Mouse (Mus musculus) liver, embryonic 11.5 days (tissue): ENCODE data around the gene Manbal. TPM values are rescaled to one million over a fixed set of nuclear protein-coding genes. Genes with fewer than 3 reads are reported as not detected.

ENCODE experiments used
- ATAC-seq: fragments of 200-750 bp; cut with Nextera tagmentation; replicated peaks from 2 replicates; pipeline ENCODE4 v1.8.0; 2017; ENCODE audit warnings: moderate number of reproducible peaks, mild to moderate bottlenecking, moderate TSS enrichment, moderate library complexity; ENCODE audit not compliant: low FRiP score
- DNase-seq: peaks from one replicate; pipeline ENCODE4 v3.0.0-alpha.2; 2017; ENCODE audit warnings: low spot score
- H3K27ac ChIP-seq: fragments of 300-500 bp; sonication (generic); 2 replicates; pipeline ENCODE4 v1.5.1; 2014; ENCODE audit warnings: mild to moderate bottlenecking, low read depth, low read length, control low read depth
- H3K27me3 ChIP-seq: fragments of 300-500 bp; sonication (generic); replicated peaks from 2 replicates; pipeline ENCODE4 v1.6.1; 2014; ENCODE audit warnings: low read length, mixed read lengths; ENCODE audit not compliant: control insufficient read depth, insufficient read depth
- H3K36me3 ChIP-seq: fragments of 300-500 bp; sonication (generic); 2 replicates; pipeline ENCODE4 v1.6.1; 2014; ENCODE audit warnings: mild to moderate bottlenecking, low read length, moderate library complexity, mixed read lengths; ENCODE audit not compliant: control insufficient read depth, insufficient read depth
- H3K4me1 ChIP-seq: fragments of 300-500 bp; sonication (generic); replicated peaks from 2 replicates; pipeline ENCODE4 v1.6.1; 2014; ENCODE audit warnings: low read length, mixed read lengths; ENCODE audit not compliant: control insufficient read depth, insufficient read depth
- H3K4me2 ChIP-seq: fragments of 300-500 bp; sonication (generic); 2 replicates; pipeline ENCODE4 v1.6.1; 2014; ENCODE audit warnings: mild to moderate bottlenecking, control low read depth, moderate library complexity
- H3K4me3 ChIP-seq: fragments of 300-500 bp; sonication (generic); 2 replicates; pipeline ENCODE4 v1.5.1; 2014; ENCODE audit warnings: low read depth, low read length, control low read depth
- H3K9ac ChIP-seq: fragments of 300-500 bp; sonication (generic); 2 replicates; pipeline ENCODE4 v1.6.1; 2014; ENCODE audit warnings: low read depth, low read length, control low read depth
- H3K9me3 ChIP-seq: fragments of 300-500 bp; sonication (generic); 2 replicates; pipeline ENCODE4 v1.6.1; 2016; ENCODE audit warnings: low read length, inconsistent platforms, mixed read lengths; ENCODE audit not compliant: control insufficient read depth
- WGBS: fragments of 180-500 bp; shearing (Covaris S2); extraction: QIAGEN DNeasy Blood & Tissue Kit; methylation state at CpG from one replicate; pipeline ENCODE4 v1.1.7; 2014; 5-methylcytosine and 5-hydroxymethylcytosine counted together
- polyA plus RNA-seq: library from polyadenylated mRNA; unstranded; fragments of >200 nt; fragmentation: Nextera tagmentation; extraction: Ambion mirVana; gene quantifications from 2 replicates; pipeline ENCODE4 v1.2.1, GENCODE M21; 2014

The Manbal gene
- polyA plus RNA-seq, 1 experiment from 2014 or later = 23.0 TPM

DNA sequence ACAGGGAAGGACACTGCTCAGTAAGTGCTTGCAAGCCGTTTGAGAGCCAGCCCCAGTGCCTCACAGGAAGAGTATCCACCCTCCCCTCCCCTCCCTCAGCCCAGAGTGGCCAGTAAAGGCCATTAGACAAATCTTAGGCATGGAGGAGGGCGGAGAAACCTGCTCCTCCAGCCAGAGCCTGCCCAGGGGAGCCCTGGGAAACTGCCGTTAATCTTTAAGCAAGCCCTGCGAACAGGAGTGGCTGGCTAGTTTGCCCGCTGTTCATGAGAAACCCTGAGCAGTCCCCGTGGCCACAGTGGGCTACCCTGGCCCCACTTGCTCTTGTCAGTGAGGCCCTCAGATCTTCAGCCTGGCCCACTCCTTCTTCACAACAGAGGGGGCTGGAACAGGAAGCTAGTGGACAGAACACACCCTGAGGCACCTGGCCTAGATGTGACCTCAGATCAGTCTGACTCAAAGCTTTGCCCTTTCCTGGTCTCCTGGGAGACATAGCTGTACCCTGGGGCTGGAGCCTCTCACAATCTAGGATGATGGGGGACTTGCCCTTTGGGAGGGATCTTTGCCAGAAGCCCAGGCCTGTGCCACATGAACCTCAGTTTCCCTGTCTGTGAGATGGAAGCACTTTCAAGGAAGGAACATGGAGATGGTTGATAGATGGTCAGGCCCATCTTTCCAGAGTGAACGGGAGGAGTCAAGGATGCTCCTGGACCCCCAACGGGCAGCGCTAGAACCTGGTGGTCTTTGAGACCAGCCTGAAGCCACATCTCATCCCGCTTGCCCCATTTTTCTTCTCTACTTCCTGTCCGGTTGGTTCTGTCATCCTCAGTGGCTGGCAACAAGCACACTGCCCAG lies 55.7 kb downstream of the Manbal start:
- Histone ChIP-seq H3K4me3 (peak overlapping the region; percentile 71), H3K36me3 (no peaks in the 10 kb centered on the region), H3K4me1 (peaks cover 20% of the 10 kb centered on the region), H3K9ac (peak overlapping the region; percentile 84; the same call in 1 of the 2 replicates), H3K9me3 (no peaks in the 10 kb centered on the region), H3K27ac (peak overlapping the region; percentile 77), H3K4me2 (peak overlapping the region; percentile 81), H3K27me3 (peaks cover 17% of the 10 kb centered on the region)
- ATAC-seq (peak; percentile 28; the same call in 1 of the 2 replicates), DNase-seq (peak; percentile 56)
- WGBS = 47% methylated on average over 11 of the region's 11 CpGs

DNA sequence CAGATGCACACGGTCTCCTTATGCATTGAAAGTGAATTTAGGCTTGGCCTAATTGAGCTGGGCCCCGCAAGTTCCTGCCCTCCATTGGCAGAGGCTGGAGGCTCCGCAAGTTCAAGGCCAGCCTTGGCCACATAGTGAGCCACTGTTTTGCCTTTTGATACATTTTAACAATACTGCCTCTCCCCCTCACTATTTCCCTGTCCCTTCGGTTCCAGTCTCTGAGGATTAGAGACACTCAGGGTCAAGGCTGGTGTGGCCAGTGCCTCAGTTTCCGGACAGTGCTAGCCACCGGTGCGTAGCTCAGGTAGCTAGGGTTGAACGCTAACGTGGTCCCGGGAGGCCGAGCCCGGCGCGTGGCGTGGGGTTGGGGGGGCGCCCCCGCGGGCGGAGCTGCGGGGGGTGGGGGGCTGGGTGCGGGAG lies 56.3 kb downstream of the Manbal start:
- DNase-seq = no peak
- no peak for ATAC-seq
- Histone ChIP-seq H3K9me3 (no peaks in the 10 kb centered on the region), H3K4me3 (peak overlapping the region; percentile 71), H3K36me3 (no peaks in the 10 kb centered on the region), H3K27ac (peak overlapping the region; percentile 77; the same call in 1 of the 2 replicates), H3K4me1 (peaks cover 15% of the 10 kb centered on the region), H3K9ac (peak overlapping the region; percentile 84), H3K27me3 (peaks cover 16% of the 10 kb centered on the region), H3K4me2 (peak overlapping the region; percentile 81)
- 8% methylated on average over 20 of the region's 21 CpGs for WGBS

DNA sequence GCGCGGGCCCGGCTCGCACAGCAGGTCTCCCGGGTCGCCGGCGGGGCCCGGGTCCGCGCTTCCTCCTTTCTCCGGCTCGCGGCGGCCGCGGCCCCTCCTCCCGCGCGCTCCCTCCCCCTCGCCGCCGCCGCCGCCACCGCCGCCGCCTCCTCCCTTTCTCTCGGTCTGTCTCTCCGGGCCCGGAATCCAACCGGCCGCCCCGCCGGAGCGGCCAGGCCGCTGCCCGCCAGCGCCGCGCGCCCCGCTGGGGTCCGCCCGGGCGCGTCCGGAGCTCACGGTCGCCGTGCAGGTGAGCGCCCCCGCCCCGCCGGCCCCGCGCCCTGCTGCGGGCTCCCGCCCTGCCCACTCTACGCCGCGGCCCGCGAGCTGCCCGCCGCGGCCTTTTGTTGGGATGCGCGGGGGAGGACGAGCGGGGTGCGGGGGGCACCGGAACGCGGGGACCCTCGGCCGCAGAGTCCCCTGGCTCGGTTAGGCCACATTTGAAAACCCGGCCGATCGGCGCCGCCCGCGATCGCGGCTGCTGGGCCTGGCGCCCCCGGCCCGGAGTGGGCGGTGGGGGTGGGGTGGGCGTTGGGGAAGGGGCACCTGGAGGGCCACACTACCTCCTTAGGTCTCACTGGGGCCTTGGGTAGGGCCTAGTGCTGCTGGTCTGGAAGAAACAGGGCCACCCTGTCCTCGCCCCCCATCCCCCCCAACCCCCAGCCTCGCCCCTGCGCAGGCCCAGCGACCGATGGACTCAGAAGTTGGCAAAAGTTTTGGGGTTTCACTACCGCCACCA lies 56.9 kb downstream of the Manbal start:
- Histone ChIP-seq H3K9ac (peak overlapping the region; percentile 84), H3K27ac (peak overlapping the region; percentile 77), H3K4me3 (peak overlapping the region; percentile 71), H3K9me3 (no peaks in the 10 kb centered on the region), H3K4me1 (peaks cover 15% of the 10 kb centered on the region), H3K27me3 (peaks cover 16% of the 10 kb centered on the region), H3K36me3 (no peaks in the 10 kb centered on the region), H3K4me2 (peak overlapping the region; percentile 81)
- WGBS = 4% methylated on average over 75 of the region's 98 CpGs
- ATAC-seq (no peak), DNase-seq (no peak)

DNA sequence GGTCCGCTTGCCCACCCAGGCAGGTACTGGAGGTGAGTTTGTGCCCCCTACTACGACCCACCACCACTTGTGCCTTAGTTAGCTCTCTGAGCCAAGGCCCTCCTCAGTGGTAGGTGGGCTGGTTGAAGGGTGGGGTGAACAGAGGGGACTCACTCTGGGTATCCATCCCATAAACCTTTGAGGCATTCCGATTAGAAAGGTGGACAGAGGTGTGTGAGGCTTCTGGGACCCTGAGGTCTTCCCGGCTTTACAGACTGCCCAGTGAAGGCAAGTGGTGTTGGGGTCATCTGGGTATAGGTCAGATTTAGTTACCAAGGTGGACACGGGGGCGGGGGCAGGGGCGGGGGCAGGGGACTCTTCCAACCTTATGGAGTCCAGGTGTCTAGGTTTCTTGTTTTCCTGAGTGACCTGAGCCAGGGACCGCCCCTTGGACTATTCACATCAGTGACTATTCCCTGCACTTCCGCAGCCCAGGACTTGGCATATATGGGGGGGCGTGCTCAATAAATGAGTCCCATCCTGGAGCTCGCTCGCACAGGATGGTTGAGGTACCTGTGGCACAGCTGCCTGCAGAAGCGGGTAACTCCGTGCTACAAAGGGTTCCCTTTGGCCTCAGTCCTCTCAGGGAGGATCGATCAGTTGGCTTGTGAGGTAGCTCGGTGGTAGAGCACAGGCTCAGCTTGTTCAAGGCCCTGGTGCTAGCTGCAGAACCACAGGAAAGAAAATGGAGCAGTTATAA lies 57.7 kb downstream of the Manbal start:
- H3K27me3 ChIP-seq = peaks cover 16% of the 10 kb centered on the region
- H3K36me3 ChIP-seq = no peaks in the 10 kb centered on the region
- H3K9me3 ChIP-seq = no peaks in the 10 kb centered on the region
- H3K4me1 ChIP-seq = peaks cover 15% of the 10 kb centered on the region
- DNase-seq = no peak
- H3K9ac ChIP-seq = peak overlapping the region; percentile 84
- peak overlapping the region; percentile 81 for H3K4me2 ChIP-seq
- peak overlapping the region; percentile 71 for H3K4me3 ChIP-seq
- peak overlapping the region; percentile 77 for H3K27ac ChIP-seq
- ATAC-seq = no peak
- WGBS = 71% methylated on average over 16 of the region's 16 CpGs

DNA sequence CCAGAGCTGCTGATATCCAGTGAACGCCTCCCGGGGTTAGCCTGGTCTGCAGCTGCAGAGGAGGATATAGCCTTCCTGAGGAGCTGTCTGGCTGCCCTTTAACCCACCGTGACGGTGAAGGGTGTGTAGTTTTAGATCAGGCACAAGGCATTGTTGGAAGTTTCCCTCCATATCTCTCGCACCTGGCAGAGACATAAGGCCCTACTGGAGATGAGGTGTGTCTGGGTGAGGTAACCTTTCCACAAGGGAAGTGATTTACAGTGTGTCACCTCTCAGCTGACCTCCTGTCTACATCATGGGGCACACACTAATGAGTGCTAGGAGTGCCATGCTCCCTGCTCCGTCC lies 58.2 kb downstream of the Manbal start:
- Histone ChIP-seq H3K4me2 (peak overlapping the region; percentile 81; the same call in 1 of the 2 replicates), H3K36me3 (no peaks in the 10 kb centered on the region), H3K4me3 (no peak overlapping the region), H3K9ac (0 out of 2 replicates have a peak overlapping the region, but pooled peaks have one; percentile 20), H3K27me3 (peaks cover 16% of the 10 kb centered on the region), H3K4me1 (peaks cover 15% of the 10 kb centered on the region), H3K27ac (no peak overlapping the region; the same call in 1 of the 2 replicates), H3K9me3 (no peaks in the 10 kb centered on the region)
- DNase-seq (no peak), ATAC-seq (no peak)
- 61% methylated on average over 6 of the region's 6 CpGs for WGBS

DNA sequence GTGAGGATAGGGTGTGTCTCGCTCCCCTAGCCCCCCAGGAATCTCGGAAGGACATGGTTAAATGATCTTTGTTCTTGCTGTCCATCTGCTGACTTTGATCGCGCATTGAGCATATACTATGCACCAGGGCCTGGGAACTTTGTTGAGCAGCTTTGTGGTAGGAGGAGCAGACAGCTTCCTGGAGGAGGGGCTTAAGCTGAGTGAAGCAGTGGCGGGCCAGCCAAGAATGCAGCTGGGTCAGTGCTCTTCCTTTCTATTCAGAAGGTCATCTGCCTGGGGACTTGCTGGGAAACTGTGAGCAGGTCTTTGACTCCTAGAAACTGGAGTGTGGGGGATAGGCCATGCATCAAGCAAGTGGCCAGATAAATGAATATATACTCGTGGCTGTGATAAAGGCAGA lies 58.8 kb downstream of the Manbal start:
- no peak overlapping the region; the same call in 1 of the 2 replicates for H3K27ac ChIP-seq
- no peak for DNase-seq
- H3K4me2 ChIP-seq = no peak overlapping the region

DNA sequence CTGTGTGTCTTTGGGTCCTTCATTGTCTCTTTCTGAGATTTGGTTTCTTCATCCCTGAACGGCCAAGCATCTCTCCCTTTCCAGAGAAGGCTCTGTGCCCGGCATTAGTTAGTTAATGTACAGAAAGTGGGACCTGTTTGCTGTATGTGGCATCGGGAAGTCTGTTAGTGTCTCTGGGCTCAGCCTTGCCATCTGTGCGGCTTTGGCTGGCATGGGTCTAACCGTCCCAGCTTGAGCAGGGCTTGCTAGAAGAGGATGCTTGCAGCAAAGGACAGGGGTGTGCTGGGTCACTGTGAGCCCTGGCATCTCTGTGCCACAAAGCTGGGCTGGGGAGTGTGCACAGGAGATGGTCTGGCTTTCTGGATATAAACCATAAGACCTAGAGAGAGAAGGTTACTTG lies 59.8 kb downstream of the Manbal start:
- H3K4me1 ChIP-seq = peaks cover 24% of the 10 kb centered on the region
- DNase-seq = no peak
- H3K9me3 ChIP-seq = no peaks in the 10 kb centered on the region
- no peaks in the 10 kb centered on the region for H3K36me3 ChIP-seq
- ATAC-seq = no peak
- H3K4me2 ChIP-seq = no peak overlapping the region
- 81% methylated on average over 5 of the region's 5 CpGs for WGBS
- H3K27me3 ChIP-seq = peaks cover 16% of the 10 kb centered on the region
- no peak overlapping the region for H3K9ac ChIP-seq
- no peak overlapping the region for H3K4me3 ChIP-seq
- no peak overlapping the region for H3K27ac ChIP-seq

More for the DNA sequence above, 58.8 kb downstream of the Manbal start:
- no peak overlapping the region for H3K9ac ChIP-seq
- 57% methylated on average over 6 of the region's 6 CpGs for WGBS
- no peak for ATAC-seq
- no peak overlapping the region for H3K4me3 ChIP-seq
- H3K4me1 ChIP-seq = peaks cover 21% of the 10 kb centered on the region
- no peaks in the 10 kb centered on the region for H3K9me3 ChIP-seq
- peaks cover 16% of the 10 kb centered on the region for H3K27me3 ChIP-seq
- H3K36me3 ChIP-seq = no peaks in the 10 kb centered on the region
